Mouse (Mus musculus) gastrocnemius, adult 8-10 months (tissue): ENCODE measurements around the gene Anks4b. TPM values are rescaled to one million over a fixed set of nuclear protein-coding genes. Genes with fewer than 3 reads are reported as not detected.

ENCODE experiments used
- DNase-seq, 2 experiments: peaks; one replicate each; pipeline ENCODE4 v3.0.0; 2022; ENCODE audit warnings: low spot score in 2 of 2
- total RNA-seq, 4 experiments: library from RNA; stranded (reverse); gene quantifications; 2 replicates each; pipeline ENCODE4 v1.2.4; 2022

Anks4b gene
- total RNA-seq = under 1 TPM in 2 of 4 experiments, not detected in 2; 0.11 to 0.18 TPM

- DNase-seq = no peak
Observed at GRCm38 (mm10) chr7:120173603-120174244, at the start of gene Anks4b. TSS of gene Anks4b (plus strand) at chr7:120173858.

DNA sequence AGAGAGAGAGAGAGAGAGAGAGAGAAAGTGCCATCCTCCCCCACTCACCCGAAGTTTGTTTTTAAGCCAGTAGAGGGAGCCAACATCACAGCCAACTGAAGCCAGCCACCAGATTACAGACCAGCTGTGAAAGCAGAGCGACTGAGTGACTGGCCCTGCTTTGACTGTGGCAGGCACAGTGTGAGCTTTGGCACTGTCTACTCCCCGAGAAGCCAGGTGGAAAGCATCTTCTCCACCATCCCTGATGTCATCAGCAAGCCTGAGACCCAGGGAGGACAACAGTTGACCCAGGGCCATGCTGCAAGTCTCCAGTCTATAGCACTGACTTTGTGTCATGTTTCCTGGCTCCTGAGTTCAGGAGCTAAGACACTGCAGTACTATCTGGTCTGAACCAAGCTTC, 48.8 kb upstream of the Anks4b start:
- DNase-seq = peak; percentile 31 to 40

DNA sequence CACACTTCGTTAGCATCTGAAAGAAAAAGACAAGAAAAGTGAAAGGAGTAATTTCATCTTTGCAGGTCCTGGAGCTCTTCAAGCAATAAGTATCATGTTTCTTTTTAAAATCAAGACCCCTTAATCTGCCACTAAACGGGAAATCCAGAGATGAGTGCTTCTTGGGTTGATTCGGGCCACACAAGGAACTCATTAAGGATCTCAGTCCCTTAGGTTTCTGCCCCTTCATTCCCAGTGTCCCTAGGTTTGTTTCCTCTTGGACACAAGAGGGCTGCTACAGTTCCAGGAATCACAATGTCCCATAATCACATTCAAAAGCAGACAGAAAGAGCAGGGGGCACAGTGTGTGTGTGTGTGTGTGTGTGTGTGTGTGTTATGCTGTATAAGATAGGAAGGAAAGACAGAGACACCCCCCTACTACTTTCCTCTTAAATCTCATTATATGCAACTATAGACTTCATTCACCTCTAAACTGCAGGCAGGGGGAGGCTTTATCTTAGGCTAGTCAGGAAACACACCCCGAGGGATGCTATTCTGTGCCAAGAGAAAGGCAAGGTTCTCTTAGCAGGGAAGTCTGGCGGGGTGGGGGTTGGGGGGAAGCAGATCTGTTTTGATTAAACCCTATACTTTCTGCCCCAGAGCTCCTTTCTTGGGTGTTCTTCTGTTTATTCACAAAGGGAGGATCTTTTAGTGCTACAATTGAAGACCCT, 46.5 kb upstream of the Anks4b start:
- DNase-seq = no peak

DNA sequence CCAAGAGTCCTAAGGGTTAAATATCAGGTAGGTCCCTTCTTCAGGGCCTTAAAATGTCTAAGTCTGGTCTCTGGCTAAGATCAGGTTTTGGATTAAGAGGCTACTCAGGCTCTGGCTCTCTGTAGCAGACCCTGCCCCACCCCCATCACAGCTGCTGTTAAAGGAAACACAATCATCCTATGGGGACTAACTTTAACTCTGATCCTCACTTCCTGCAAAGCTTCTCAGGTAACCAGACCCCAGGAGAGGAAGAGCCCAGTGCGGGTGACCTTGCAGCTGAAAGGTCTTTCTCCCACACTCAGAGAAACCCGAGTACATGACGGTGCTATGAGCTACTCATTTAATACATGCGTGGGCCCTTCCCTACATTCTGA, 46.0 kb upstream of the Anks4b start:
- DNase-seq = no peak

- DNase-seq = no peak
Observed at GRCm38 (mm10) chr7:120128951-120129350, 44.7 kb upstream of the Anks4b start.

GRCm38 (mm10) chr7:120142743-120143142, 30.9 kb upstream of the Anks4b start:
- no peak for DNase-seq

DNA sequence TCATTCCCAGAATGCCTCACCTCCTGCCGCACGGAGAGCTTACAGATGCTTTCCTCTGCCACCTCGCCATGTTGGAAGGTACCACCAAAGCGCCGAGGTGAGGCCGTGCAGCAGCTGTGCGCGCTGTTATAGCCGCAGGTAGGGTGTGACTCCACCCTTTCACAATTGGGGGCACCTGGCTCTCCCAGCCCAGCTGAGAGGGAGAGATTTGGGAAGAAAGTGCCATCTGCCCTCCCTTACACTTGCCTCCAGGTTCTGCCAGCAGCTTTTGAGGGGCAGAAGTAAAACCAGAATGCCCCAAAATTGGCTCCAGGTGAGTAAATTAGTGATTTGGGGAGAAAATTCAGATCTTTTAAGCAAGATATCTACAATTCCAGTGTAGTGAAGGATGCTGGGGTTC, 28.5 kb upstream of the Anks4b start, which contains the start of gene Zp2:
TSS of gene Zp2 (minus strand) at position 101 of the 400 bp plus-strand sequence.
- no peak for DNase-seq

GRCm38 (mm10) chr7:120150257-120150656, 23.4 kb upstream of the Anks4b start:
- DNase-seq = no peak

DNA sequence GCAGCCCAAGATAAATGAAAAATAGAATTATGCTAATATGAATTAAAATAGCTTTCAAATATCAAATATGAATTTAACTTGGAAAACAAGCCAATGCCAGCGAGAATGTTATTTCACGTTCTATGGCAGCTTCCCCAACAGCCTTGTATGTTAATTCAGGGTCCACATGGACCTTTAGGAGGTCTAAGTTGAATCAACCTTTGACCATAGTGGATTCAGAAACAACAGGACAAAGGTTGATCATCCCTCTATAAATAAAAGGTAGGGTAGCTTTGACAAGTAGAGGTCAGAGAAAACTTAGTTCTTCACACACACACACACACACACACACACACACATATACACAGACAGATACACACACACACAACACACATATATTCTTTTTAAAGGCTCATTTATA, 22.8 kb upstream of the Anks4b start:
- no peak for DNase-seq

GRCm38 (mm10) chr7:120156841-120157409, 16.7 kb upstream of the Anks4b start:
- no peak for DNase-seq

DNA sequence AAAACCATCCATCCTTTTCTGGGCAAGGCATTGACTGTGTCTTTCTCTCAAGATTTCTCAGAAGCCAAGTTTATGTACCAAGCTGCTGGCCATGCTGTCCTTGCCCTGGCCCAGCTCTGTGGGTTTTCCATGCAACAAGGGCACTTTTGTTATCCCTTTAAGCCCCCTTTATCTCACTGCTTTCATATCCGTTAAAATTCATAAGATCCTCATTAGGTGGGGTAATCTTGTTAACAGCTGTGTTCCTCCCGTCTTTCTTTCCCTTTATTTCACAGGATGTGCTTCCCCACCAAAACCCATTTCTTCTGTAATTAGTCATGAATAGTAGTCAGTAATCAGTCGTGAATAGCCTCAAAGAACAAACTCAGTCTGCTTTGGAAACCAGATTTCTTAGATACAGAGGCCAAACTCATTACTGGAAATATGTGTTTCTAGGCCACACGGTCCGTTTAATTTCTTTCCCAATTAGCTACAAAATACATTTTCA, 16.0 kb upstream of the Anks4b start:
- no peak for DNase-seq

GRCm38 (mm10) chr7:120158121-120158613, 15.5 kb upstream of the Anks4b start:
- DNase-seq = no peak

- DNase-seq = no peak
Observed at GRCm38 (mm10) chr7:120163581-120164251, 9.9 kb upstream of the Anks4b start.

DNA sequence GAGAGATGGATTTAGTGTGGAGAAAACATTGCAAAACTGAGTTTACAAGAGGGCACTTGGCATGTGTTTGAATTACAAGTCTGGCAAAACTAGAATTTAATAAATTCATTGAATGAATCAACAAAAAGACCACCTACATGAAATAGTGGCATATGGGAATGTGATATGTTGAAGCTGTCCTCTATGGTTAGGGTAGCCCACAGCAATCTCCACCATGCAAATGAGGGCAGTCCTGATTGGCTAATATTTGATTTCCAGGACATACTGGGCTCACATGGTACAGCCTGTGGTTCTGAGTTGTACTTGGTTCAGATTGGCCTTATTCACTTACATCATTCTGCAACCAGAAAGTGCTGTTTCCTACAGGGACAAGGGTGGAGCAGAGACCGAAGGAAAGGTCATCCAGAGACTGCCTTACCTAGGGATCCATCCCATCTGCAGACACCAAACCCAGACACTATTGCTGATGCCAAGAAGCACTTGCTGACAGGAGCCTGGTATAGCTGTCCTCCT, 1.4 kb upstream of the Anks4b start:
- no peak for DNase-seq

- no peak for DNase-seq
Observed at GRCm38 (mm10) chr7:120174723-120175504, 1.3 kb downstream of the Anks4b start.

GRCm38 (mm10) chr7:120177611-120178010, 4.0 kb downstream of the Anks4b start:
- DNase-seq = no peak

GRCm38 (mm10) chr7:120178935-120179334, 5.3 kb downstream of the Anks4b start:
- DNase-seq = no peak

GRCm38 (mm10) chr7:120180547-120180946, 6.9 kb downstream of the Anks4b start:
- DNase-seq = no peak

DNA sequence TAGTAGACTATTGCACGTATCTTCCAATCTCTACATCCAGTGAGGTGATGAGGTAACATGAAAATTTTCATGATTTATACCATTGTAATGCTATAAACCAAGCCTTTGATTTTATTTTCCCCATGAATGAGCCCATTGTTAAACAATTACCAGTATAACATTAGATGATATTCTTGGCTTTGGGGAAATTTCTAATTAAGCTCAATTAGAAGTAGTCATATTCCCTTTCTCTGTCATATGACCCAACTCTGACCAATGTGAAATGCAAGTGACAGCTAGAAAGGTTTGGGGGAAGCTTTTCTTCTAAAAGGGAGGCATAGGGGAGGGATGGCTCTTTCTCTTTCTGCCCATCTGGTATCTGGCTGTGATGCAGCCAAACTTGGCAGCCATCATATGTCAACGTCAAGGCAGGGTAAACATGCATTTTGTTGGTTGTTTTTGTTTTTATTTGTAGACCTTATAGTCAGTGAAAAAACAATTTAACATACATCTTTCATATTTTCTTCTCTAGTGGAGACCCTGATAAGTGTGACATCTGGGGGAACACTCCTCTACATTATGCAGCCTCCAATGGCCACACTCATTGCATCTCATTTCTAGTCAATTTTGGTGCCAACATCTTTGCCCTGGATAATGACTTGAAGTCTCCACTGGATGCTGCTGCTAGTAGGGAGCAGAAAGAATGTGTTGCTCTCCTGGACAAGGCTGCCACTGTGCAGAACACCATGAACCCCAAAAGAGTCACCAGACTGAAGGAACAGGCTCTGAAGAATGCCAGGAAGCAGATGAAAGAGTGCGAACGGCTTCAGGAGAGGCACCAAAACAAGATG, 8.0 kb downstream of the Anks4b start:
- DNase-seq = no peak

GRCm38 (mm10) chr7:120182891-120183290, 9.2 kb downstream of the Anks4b start:
- DNase-seq = no peak
